Mouse (Mus musculus) spleen, adult 10 weeks (tissue): ENCODE results near the gene Pimreg. TPM values are rescaled to one million over a fixed set of nuclear protein-coding genes. Genes with fewer than 3 reads are reported as not detected.

ENCODE experiments used
- polyA plus RNA-seq: library from polyadenylated mRNA; stranded (reverse); fragments of 350-450 nt; fragmentation: Illumina TruSeq; extraction: RNeasy Lipid Tissue Mini Kit (QIAGEN cat#74804); gene quantifications from one replicate; pipeline ENCODE4 v1.2.3, GENCODE M21; 2015; ENCODE audit warnings: low replicate concordance; ENCODE audit not compliant: insufficient read depth

Pimreg gene
- polyA plus RNA-seq = 3.0 TPM

GRCm38 (mm10) chr11:72041768-72042607 lies at the start of gene Pimreg:
Pimreg (plus strand) TSS chr11:72042032.

GRCm38 (mm10) chr11:72037409-72037808 lies 4.4 kb upstream of the Pimreg start, which contains the start of gene Aipl1:
Aipl1 (minus strand) TSS chr11:72037509.

Other genes with a start within 250 kb of the Pimreg start
- not detected for gene Aipl1, start 4.5 kb upstream of the Pimreg start, polyA plus RNA-seq
- 3.2 TPM for gene Pitpnm3, start 93.7 kb downstream of the Pimreg start, polyA plus RNA-seq
- gene Gm43951, start 164.8 kb downstream of the Pimreg start, polyA plus RNA-seq = 0.30 TPM
- 15.0 TPM for gene 4933427D14Rik, start 165.4 kb downstream of the Pimreg start, polyA plus RNA-seq
- 95.6 TPM for gene Txndc17, start 165.5 kb downstream of the Pimreg start, polyA plus RNA-seq
- gene Med31, start 173.6 kb downstream of the Pimreg start, polyA plus RNA-seq = 10.8 TPM
- gene Slc13a5, start 225.2 kb downstream of the Pimreg start, polyA plus RNA-seq = not detected